Mouse (Mus musculus) embryo, embryonic 10 days (tissue): ENCODE data around the gene Agap3.

ENCODE experiments used
- DNase-seq: peaks from one replicate; pipeline ENCODE4 v3.0.0-alpha.2; 2015; ENCODE audit warnings: low spot score

The Agap3 gene

DNA sequence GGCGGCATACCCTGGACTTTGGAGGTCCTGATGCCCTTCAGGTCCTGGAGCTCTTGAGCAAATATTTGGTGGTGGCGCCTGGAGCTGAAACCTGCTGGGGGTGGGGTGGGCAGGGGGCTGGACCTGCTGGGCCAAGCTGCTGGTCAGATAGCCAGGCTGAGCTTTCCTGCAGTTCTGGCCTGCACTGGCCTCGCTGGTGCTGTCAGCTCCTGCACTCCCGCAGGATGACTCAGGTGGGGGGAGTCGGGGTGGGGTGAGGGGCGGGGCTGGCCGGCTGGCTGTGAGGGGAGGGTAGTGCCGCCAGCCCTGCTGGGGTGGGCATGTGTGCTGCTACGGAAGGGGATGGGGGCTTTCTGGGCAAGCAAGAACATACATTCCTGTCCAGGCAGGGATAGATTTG is 23.4 kb upstream of the Agap3 start:
- no peak for DNase-seq

- DNase-seq = no peak
These were observed 18.0 kb upstream of the Agap3 start for GRCm38 (mm10) chr5:24433993-24434392.

- DNase-seq = no peak
These were observed 10.8 kb upstream of the Agap3 start for GRCm38 (mm10) chr5:24441187-24441586.

GRCm38 (mm10) chr5:24442029-24442428 is 9.9 kb upstream of the Agap3 start:
- no peak for DNase-seq

DNA sequence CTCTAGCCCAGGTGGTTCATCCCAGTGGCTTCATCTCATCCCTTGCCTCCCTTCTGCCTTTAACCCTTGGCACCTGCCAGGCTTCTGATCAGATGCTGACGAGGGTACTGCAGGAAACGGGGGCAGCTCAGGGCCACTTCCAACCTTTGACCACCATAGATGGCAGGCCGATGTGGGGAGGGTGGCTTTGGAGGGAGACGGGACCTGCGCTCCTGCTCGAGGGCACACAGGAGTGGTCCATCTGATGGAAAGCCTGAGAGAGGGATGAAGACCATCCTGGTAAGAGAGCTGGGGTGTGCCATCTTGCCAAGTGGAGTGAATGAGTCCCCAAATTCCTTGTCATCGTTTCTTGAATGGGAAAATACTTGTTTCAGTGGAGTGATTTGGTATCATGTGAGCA is 8.8 kb upstream of the Agap3 start:
- no peak for DNase-seq

GRCm38 (mm10) chr5:24443927-24444326 is 8.1 kb upstream of the Agap3 start:
- no peak for DNase-seq

DNA sequence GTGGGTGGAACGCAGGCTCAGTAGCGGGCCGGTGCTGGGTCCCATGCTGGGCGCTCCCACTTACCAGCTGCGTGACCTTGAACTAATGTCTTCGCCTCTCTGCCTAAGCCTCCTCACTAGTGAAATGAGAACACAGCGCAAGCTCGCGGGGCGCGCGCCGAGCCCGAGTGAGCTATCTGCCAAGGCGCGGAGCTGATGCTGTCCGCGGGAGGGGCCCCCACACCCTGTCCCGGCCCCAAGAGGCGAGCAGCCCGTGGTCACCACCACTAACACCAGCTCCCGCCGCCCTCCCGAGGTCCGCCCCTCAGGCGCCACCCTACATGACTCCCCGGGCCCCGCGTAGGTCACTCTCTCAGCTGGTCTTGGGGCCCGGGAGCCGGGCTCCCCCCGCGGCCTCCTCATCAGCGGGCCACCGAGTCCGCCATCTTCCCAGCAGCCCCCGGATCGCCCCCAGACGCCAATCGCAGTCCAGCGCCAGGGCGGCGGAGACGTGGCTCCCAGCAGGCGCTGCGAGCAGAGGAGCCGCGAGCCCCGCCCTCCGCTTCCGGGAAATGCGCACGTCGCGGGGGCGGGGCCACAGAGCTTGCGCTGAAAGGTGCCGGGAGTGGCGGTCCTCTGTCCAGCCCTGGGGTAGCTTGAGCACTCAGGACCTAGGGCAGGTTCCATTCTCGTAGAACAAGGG is 7.1 kb upstream of the Agap3 start, which contains the start of gene Fastk:
Gene Fastk (minus strand): TSS at position 542 of the 682 bp plus-strand sequence.
- DNase-seq = peak; percentile 96

- DNase-seq = no peak
These were observed 6.4 kb upstream of the Agap3 start for GRCm38 (mm10) chr5:24445428-24446080.

DNA sequence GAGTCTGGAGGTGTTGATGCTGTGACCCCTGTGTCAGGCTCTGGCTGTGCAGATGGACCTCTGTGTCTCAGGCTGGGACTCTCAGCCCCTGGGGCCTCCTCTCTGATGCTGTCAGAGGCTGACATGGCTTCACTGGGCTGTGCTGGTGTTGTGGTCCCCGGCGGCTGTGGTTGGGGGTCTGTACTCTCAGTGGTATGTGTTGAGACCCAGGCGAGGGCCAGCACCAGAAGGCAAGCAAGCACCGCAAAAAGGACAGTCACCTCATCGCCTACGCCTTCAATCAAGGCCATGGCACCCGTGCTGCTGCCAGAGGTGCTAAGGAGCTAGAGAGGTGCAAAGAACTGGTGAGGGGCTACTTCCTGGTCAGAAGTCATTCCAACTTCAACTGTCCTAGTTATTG is 5.3 kb upstream of the Agap3 start:
- no peak for DNase-seq

DNA sequence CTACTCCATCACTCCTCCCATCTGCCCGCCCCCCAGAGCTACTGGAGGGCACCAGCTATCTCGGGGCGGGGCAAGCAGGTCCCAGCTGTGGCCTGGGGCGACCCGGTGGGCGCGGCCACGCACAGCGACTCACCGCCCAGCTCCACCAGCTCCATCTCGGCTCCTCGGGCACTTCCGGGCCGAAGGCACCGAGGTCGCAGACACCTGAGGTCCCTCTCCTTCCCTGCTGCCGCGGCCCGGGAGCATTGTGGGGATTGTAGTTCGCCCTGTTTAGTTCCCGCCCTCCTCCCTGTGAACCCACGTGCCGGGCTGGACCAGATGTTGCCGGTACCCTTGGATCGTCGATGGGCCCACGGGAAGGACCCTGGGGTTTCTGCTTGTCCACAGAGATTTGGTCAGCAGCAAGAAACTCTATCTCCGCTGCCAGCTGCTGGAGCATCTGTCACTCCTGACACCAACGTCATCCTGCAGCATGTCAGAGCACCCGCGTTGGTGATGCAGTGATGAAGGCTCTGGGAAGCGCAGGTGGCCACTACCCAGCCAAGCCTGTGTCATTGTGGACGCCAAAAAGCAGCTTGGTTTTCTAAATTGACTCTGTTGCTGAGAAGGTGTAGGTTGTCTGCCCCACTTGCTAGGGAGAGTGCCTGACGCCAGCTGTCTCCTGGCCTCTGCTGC is 4.2 kb upstream of the Agap3 start, which contains the start of gene Tmub1:
Gene Tmub1 (minus strand): TSS at position 231 of the 675 bp plus-strand sequence.
- DNase-seq = peak; percentile 90

DNA sequence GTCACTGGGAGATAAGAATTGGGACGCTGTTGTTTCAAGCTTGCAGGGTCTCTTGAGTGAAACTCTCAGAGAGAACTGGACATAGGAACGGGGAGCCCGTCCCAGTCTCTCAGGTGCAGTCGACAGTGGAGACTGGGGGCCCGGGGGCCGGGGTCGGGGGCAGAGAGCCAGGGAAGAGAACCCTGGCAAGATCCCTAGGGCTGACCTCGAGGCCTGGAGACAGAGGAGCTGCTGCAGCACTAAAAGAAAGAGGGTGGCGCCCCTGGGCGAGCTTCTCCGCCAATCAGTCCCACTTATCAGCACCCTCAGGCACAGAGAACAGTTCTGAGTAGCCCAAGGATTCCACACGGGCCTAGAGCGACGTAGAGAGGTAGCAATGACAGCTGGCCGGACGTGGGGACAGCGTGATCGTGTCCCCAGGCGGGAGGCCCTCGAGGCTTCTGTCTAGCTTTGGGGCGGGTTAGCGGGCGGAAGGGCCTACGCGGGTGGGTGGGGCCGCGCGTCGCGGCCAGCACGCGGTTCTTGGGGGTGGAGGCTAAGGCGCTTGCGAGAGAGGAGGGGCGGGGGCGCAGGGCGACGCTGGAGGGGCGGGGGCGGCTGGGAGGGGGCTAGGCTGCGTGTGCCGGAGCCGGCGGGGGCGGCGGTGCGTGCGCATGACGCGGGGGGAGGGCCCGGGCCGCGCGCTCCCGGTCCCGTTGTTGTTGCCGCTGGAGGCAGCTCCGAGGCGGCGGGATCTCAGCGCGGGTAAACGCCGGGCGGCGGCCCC is 530 bp upstream of the Agap3 start:
- peak; percentile 83 for DNase-seq

DNA sequence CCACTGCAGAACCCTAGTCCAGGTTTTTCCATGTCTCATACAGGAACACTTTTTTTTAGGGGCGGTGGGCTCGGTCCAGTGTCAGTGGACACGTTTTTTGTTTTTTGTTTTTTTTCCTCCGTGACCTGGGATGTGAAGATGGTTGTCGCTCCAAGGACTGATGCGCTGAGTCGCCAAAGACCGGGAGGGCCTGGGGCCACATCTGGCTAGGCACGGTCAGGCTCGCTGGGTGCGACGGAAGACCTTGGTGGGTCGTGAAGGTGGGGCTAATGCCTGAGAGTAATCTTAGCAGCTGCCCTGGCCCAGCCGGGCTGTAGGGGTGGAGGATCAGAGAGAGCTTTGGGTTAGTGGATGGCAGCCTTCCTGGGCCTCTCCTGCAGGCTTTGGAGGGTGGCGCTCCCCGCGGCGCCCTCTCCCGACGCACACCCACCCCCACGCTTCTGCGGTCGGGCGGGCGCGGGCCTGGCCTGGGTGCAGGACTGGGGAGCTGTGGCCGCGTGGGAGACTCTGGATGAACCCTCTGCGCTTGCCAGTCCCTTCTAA is 785 bp downstream of the Agap3 start:
- DNase-seq = peak; percentile 50

- DNase-seq = peak; percentile 60
These were observed 1.5 kb downstream of the Agap3 start for GRCm38 (mm10) chr5:24453283-24453984.

GRCm38 (mm10) chr5:24453985-24454303 is 2.0 kb downstream of the Agap3 start:
- no peak for DNase-seq

- no peak for DNase-seq
These were observed 3.1 kb downstream of the Agap3 start for GRCm38 (mm10) chr5:24455076-24455475.

GRCm38 (mm10) chr5:24455613-24456012 is 3.6 kb downstream of the Agap3 start:
- no peak for DNase-seq

- no peak for DNase-seq
These were observed 14.8 kb downstream of the Agap3 start for GRCm38 (mm10) chr5:24466762-24467161.

DNA sequence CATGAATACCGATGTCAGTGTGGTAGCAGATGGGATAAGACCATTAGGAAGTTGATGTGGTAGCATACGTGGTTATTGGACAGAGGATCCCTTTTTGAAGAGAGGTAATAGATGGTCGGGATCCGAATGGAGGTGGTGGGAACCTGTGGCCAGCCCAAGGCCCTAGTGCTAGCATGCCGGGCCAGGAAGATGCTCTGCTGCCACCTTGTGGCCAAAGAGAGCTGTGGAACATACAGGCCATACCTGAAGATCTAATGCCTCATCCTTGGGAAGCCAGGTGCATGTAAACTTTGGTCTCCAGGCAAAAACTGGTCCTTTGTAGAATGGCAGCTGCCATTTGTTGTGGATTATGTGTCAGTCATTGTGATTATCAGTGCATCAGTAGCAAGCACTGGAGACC is 18.6 kb downstream of the Agap3 start:
- peak; percentile 91 for DNase-seq

GRCm38 (mm10) chr5:24472884-24473619 is 21.1 kb downstream of the Agap3 start:
- no peak for DNase-seq

- peak; percentile 69 for DNase-seq
These were observed 22.2 kb downstream of the Agap3 start for GRCm38 (mm10) chr5:24474025-24474722.
